Mouse (Mus musculus): ENCODE measurements around the gene Atf3. TPM values are rescaled to one million over a fixed set of nuclear protein-coding genes. Genes with fewer than 3 reads are reported as not detected.

Atf3 gene
- total RNA-seq, 2 experiments from 2014 or later, result 4.5 to 9.5 TPM

DNA sequence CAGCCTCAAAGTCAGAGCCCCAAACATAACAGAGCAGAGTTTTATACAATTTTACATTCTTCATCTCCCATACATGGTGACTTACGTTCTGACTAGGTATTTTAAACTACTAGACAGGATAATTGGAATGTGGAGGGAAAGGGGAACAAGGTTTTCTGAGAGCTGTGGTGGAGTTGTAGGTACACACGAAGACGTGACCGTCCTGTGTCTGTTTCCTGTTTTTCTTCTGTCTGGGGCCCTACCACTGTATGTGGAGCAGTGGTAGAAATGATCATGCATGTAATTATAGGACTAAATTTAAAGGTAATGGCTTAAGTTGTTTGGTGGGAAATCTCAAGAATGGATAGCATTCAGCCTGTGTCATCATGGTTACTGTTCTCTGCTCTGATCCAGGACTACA, 17.0 kb upstream of the Atf3 start:
- DNase-seq, result no peak
- intact Hi-C loops (cut with DNase I), result no loop called here

DNA sequence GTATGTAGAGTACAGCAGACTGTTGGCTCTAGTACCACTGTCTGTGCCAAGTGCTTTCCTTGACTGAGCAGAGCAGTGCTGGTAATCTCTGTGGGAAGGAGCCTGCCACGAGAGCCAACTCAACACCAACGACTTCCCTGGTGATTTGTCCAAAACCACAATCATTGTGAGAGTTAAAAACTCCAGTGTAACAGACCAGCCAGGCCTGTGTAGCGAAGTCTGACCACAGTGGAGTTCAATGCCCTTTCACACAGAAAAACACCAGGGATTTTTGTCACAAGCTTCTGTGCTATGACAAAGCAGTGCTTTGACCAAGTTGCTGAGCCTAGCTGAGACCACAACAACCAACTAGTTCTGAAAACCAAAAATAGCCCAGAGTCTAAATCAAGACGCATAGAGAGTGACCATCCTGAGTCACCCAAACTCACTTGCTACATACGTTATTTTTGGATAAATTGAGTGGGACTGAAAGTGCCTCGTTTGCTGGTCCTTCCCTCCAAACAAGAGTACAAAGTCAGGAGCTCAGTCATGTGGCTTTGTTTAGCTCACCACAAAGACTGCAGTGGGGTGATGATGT, 12.6 kb upstream of the Atf3 start:
- intact Hi-C loops (cut with DNase I), result no loop called here
- no peak for DNase-seq

DNA sequence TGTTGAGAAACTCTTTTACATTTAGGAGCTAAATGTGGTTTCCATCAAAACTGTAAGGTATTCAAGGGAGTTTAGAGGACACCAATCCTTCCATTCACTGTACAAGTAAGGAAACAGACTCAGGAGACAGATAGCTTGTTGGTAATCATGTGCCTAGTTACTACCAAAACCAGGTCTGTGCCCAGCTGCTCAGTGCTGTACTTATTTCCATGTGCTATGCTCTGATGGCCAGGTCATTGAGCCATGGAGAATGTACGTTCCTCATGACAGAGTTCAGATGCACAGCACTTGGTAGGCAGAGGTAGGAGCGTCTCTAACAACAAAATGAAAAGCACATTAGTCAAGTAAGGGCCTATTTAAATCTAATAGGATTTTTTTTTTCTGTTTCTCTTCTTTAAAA, 8.7 kb upstream of the Atf3 start:
- intact Hi-C loops (cut with DNase I), result no loop called here
- no peak for DNase-seq

DNA sequence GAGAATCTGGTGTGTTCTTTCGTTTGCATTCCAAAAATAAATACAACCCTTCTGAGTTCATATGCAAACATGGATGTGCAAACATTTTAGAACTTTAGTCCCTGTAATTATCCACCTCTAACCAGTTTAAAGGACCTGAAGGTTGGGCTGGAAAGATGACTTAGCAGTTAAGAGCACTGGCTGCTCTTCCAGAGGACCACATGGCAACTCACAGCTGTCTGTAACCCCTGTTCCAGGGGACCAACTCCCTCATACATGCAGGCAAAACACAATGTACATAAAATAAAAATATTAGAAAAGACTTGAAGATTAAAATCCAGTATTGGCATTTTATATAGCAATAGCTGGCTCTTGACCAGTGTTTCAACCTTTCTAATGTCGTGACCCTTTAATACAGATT, 7.9 kb upstream of the Atf3 start:
- DNase-seq, result no peak
- intact Hi-C loops (cut with DNase I), result no loop called here

DNA sequence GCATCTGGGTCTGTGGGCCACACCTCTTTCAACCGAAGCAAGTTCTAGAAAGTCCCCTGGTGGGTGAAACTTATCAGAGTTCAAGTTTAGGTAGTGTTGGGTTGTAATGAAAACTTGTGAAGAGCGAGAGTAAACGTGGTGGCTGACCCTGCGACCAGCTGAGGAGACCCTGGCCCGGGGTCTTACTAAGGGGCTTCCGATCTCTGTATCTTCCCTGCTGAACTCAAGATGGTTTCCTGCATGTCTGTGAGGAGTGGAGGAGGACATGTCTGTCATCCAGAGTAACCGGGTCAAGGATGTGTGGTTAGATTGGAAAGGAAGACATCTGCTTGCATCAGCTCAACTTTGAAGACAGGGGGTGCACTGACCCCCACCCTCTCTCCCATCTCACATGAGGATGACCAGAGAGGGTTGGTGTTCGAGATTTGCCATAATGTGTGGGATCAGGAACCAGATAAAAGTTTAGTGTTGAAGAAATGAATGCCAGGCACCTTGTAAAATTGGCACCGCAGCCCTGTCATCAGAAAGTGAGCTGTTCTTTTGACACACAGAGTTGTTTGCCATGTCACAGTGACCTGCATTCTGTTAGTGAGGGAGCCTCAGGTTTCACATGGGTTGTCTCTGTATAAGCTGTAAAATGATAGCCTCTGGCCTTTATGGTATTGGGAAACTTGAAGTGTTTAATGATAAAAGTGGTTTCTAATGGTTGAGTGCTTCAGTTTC, 7.3 kb upstream of the Atf3 start:
- intact Hi-C loops (cut with DNase I), result no loop called here
- DNase-seq, result no peak

DNA sequence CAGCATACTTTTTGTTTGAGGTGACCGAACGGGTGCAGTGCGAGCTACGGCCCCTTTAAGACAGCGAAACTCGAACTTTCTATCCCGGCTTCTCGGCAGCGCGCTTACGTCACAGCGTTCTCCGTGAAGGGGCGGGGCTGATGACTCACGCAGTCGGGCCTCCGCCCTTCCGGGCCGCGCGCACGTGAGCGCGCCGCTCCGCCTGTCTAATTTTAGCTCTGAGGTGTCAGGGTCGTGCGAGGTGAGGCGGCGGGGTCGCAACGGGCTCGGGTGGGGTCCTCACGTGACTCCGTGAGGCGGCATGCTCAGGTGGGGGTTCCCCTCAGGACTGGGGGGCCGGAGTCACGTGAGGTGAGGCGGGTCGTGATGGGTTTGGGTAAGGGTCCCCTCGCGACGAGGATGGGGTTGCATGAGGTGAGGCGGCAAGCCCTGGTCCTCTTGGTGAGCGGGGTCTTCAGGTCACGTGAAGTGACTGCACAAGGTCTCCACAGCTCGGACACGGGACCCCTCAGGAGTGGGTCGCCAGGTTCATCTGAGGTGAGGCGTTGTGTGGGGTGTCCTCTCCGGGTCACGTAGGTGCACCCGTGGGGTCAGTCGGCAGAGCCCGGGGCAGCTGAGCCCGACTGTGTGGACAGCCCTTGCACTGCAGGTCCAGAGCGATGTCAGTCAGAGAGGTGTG, 6.6 kb upstream of the Atf3 start:
- DNase-seq, result peak; percentile 95 to 98
- intact Hi-C loops (cut with DNase I), result no loop called here

DNA sequence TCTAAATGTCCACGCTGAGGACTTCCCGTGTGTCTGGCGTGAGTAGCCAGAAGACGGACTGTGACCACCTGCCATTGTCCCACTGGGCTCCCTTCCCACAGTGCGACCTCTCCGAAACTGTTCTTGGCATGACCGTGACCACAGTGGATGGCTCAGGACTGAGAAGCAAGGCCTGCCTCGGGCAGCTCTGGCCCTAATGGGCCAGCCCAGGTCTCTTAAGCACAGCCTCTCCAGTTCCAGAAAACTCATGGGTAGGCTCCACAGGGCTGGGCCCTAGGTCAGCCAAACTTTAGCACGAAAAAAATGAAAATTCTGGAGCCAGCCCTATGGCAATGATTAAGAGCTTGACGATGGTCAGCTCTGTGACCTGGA, 6.1 kb upstream of the Atf3 start:
- intact Hi-C loops (cut with DNase I), result loop anchor here (2.0 kb wide), 1 partner anchor 39 kb away; no protein-coding TSS in a partner anchor

DNA sequence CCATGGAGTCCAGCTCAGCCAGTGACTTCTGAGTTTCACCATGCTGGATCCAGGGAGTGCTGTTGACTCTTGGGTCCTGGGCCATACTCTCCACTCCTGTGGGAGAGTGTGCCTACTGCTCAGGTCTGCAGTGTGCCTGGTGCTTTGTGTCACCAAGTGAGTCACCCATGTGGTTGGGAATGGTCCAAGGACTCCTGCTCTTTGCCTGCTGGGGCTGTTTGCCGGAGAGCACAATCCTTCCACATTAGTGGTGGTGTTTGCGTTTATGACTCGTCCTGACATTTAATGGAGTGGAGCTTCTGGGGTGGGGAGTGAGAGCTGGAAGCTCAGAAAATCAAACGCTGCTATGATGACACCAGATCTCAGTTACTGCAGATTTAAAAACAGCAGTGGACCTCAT, 4.2 kb upstream of the Atf3 start:
- intact Hi-C loops (cut with DNase I), result loop anchor here (2.0 kb wide), 1 partner anchor 37 kb away; no protein-coding TSS in a partner anchor
- DNase-seq, result no peak

More for the DNA sequence above, 6.1 kb upstream of the Atf3 start:
- no peak for DNase-seq

DNA sequence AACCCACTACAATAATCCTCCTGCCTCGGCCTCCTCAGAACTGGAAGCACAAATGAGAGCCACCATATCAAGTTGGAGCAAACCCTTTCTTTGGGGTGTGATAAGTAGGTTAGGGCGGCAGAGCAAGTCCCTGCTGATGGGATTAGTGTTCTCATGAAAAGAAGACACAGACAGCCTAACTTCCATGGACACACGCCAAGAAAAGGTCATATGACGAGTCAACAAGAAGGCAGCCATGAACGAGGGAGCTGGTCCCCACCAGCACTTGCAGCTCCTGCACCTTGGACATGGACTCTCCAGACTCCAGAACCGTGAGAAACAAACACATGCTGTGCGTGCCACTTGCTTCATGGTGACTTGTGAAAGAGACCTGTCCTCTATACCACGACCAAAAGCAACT, 2.7 kb upstream of the Atf3 start:
- intact Hi-C loops (cut with DNase I), result no loop called here
- DNase-seq, result no peak

DNA sequence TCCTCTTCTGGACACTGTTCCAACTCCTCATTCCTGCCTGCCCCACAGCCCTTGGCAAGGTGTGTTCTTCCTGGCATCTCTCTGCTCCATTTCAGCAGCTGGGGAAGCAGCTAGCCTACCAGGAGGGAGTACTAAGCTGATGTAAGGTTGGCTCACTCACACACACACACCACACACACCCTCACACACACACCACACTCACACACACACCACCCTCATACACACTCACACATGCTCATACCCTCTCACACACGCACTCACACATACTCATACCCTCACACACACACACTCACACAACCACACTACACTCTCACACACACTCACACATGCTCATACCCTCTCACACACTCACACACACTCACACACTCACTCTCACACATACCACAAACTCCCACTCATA, 1.9 kb upstream of the Atf3 start:
- intact Hi-C loops (cut with DNase I), result no loop called here

DNA sequence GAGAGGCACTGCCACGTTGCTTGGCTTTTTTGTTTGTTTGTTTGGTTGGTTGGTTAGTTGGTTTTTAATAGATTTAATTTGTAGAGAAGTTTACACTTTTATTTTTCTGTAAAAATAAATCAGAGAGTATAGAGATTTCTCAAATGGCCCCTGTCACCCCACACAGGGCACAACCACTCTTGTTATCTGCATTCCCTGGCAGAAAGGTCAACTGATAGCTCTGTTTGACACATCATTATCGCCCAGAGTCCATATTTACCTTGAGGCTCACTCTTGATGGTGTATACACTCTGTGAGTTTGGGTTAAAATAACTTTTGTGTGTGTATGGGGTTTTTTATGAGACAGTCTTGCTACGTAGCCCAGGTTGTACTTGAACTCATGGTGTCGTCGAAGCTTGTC, 744 bp upstream of the Atf3 start:
- no peak for DNase-seq
- intact Hi-C loops (cut with DNase I), result no loop called here

More for the DNA sequence above, 1.9 kb upstream of the Atf3 start:
- DNase-seq, result no peak

DNA sequence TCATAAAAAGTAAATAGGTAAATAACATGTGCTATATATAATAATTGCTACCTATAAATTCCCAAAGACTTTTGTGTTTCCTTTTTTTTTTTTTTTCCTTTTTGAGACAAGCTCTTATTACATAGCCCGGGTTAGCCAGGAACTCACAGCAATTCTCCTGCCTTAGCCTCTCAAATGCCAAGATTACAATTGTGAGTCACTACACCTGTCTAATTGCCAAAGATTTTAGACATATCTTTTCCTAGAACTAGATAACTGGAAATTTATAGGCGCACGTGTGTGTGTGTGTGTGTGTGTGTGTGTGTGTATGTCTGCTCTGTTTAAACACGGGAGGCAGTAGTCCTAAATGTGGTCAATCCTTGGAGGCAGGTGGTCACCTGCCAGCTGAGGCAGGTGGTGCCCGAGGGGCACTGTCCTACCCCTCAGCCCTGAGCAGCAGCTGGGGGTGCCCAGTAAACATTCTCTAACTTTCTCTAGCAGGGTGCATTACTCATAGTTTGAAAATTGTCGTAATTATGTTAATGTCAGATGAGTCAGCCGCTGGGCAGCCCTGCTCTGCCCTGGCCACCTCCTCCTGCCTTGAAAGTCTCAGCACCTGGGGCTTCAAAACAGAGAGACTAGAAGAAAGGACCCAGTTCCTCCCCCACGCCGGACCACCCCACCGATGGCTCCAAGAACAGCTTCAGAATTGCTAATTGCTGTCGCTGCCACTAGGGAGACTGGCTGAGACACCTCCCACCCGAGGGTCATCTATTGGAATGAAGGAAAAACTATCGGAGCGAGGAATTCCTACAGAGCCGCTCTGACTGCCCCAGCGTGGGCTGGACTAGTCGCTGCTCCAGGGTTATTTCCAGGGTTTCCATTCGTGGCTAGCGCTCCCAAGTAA, 1.8 kb downstream of the Atf3 start:
- DNase-seq, result no peak
- intact Hi-C loops (cut with DNase I), result no loop called here

DNA sequence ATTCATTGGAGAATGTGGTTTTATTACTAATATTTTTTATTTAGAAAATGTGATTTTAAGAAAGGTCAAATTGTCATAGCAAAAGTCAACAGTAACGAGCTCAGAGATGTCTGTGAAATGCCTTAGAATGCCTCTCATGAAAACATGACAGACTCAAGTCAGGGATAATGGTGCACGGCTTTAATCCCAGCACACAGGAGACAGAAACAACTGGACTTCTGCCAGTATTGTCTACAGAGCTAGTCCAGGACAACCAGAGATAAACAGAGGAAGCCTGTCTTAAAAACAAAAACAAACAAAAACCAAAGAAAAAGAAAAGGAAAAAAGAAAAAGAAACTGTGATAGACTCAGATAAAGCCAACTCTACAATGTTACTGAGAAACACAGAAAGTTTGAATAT, 6.7 kb downstream of the Atf3 start:
- intact Hi-C loops (cut with DNase I), result no loop called here
- no peak for DNase-seq

DNA sequence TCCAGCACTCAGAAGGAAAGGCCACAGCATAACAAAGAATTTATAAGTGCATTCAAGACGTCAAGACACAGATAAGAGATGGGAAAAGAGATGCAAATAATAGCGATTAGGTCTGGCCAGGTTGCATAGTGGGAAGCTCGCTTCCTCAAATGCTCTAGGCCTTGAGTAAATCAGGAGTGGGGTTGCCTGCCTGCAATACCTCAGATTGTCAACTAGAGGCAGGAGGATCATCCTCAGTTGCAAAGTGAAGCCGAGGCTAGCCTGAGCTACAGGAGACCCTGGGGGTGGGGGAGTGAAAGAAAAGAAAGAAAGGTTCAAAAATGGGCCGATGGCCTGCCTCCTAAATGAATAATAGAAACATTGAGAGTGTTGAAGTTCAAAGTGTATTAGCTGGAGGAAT, 12.0 kb downstream of the Atf3 start:
- no peak for DNase-seq
- intact Hi-C loops (cut with DNase I), result no loop called here

DNA sequence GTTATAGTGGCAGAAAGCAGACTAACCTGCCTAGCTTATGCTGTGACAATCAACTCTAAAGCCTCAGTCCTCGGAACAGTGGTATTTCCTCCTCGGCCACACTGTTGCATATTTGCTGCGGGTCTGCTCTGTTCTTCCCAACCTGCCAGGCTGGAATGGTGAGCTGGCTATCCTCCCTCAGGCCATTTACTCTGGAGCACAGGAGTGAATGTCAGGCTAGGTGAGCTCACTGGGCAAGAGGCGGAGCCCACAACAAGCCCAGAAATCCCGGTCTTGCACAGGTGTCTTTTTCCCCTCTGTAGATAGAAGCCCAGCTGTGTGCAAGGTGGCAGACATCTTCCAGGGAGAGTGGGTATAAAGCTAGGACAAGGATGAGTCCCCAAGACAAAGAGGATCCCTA, 13.0 kb downstream of the Atf3 start:
- intact Hi-C loops (cut with DNase I), result no loop called here
- DNase-seq, result no peak

DNA sequence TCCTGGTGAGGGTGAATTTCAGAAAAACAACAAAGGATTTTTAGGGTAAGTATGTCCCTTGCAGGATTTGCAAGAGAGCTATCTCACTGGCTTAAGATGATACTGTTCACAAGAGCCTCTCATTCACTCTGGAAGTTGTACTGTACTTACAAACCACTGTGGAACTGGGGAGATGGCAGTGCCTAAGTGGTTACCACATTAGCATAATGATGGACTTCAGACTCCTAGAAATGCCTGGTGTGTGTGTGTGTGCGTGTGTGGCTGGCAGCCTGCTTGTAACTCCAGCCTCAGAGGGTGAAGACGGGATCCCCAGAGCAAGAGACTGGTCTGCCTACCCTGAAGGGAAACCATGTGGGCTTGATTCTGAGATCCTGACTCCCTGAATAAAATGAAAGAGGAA, 14.3 kb downstream of the Atf3 start:
- no peak for DNase-seq
- intact Hi-C loops (cut with DNase I), result no loop called here

DNA sequence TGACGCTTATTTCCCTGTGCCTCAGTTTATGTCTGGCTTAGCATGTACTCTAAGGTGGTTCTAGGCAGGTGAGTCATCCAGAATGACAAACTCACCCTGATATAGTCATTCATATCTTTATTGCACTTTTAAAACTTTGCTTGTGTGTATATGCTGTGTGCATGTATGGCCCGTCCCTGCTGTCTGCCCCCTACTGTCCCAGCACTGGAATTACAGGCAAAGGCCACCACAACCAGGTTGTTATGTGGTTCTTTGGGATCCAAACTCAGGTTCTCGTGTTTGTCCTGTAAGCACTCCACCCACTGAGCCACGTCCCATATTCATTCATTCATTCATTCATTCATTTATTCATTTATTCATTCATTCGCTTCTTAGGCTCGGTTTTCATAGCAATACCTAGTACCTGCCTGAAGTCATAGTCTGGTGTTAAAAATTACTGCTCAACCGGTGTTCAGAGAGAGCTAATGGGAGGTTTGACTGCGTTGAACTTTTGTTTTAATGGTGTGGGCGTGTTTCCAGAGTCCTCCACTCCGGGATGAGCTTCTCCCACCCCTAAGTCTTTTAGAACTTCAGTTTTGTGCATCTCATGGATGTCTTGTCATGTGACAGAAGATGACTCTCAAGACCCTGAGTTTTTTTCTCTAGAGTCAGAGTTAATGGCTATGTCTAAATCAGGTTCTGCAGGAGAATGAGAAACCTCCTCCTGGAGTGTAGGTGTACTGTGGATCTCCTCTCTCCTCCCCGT, 15.5 kb downstream of the Atf3 start:
- DNase-seq, result no peak
- intact Hi-C loops (cut with DNase I), result no loop called here

DNA sequence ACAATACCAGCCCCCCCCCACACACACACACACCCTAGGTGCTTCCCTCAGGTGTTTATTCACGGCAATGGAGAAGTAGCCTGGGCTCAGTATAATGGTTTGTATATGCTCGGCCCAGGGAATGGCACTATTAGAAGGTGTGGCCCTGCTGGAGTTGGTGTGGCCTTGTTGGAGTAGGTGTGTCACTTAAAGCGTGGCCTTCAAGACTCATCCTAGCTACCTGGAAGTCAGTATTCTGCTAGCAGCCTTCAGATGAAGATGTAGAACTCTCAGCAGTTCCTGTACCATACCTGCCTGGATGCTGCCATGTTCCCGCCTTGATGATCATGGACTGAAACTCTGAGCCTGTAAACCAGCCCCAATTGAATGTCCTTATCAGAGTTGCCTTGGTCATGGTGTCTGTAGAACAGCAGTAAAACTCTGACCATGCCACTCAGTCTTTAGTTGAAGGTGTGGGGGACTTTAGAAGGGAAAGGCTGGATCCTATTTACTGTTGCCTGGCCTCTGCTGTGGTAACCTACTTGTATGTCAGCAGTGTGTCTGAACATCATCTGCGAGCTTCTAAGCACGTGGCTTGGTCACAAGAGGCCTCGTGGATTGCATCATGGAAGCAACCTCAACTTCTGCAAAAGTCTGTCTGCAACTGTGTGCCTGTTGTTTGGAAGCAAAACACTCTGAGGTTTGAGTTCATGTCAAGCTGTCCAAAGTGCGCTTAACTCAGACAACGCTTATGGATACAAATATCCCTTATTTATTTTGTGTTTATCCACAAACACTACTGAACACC, 16.8 kb downstream of the Atf3 start:
- DNase-seq, result no peak
- intact Hi-C loops (cut with DNase I), result no loop called here

DNA sequence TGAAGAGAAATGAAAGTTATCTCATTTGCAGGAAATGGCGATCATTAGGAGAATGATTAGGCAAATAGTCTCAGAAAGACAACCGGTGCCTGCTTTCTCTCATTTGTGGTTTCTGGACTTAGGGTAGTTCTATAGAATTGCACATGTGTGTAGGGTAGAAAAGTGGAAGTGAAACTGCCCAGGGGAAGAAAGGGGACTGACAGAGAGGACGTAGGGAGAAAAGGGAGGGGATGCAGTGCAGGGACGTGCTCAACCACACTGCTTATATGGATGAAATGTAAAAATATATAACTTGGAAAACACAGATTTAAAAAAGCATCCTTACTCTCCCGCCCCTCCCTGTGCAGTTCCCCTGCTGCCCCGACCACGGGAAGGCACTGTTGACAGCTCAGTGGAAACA, 19.9 kb downstream of the Atf3 start:
- intact Hi-C loops (cut with DNase I), result no loop called here
- DNase-seq, result no peak

DNA sequence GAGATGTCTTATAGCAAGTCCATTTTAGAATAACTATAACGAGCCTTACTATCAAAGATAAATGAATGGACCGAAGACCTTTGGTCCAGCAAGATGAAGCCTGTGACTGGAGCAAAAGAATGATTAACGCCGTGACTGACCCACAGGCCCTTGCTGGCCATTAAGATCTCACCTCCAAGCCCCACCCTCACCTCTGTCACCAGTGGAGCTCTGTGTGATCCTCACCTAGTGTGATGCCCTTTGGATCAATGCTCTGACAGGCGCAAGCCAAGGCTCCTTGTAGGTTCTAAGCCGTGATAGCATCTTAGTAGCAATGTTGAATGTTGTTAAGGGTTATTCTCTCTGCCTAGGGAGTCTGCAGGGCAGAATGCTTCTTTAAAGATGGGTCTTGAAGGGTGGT, 21.8 kb downstream of the Atf3 start:
- DNase-seq, result no peak

More for the DNA sequence above, 21.8 kb downstream of the Atf3 start:
- intact Hi-C loops (cut with DNase I), result no loop called here

All from heart, postnatal 14 days (tissue).